ENCODE assay signal across 14 mouse cellular contexts in genomic region chr10:83088318-83088717, GRCm38 (mm10).
DNase-seq lines count a peak whose midpoint lies in the region; ATAC-seq lines count a peak whose summit lies in the region.
"Had no signal": no experiment of that assay in that cellular context is flagged by ENCODE, and none has a peak within 500 bp of the region (broad histone marks: within the 10 kb centered on the region; RNA-seq: fewer than 3 reads in every experiment).

No protein-coding gene starts in this region.

- H3K4me3 ChIP-seq in hindbrain, embryonic 10.5 days = no peak overlapping the region
- H3K4me3 ChIP-seq in hindbrain, embryonic 11.5 days (ENCODE audit: low read depth, low read length) = no peak overlapping the region
- H3K4me3 ChIP-seq in midbrain, embryonic 10.5 days = no peak overlapping the region
- H3K4me3 ChIP-seq in midbrain, embryonic 11.5 days (ENCODE audit: low read depth, low read length) = no peak overlapping the region
- H3K4me3 ChIP-seq in midbrain, embryonic 13.5 days (replicated peaks) = no peak overlapping the region
- H3K4me3 ChIP-seq: gastrocnemius, adult 2 months; myocyte had no signal

- no peak overlapping the region for H3K4me2 ChIP-seq in hindbrain, embryonic 11.5 days (replicated peaks; ENCODE audit: low read depth, low read length)
- no peak overlapping the region for H3K4me2 ChIP-seq in midbrain, embryonic 11.5 days
- H3K4me2 ChIP-seq in midbrain, embryonic 13.5 days (replicated peaks) = no peak overlapping the region

- peak overlapping the region; percentile 72 for H3K27ac ChIP-seq in hindbrain, embryonic 10.5 days
- no peak overlapping the region for H3K27ac ChIP-seq in hindbrain, embryonic 11.5 days (ENCODE audit: low read depth, low read length)
- peak overlapping the region; percentile 74; the same call in 1 of the 2 replicates for H3K27ac ChIP-seq in midbrain, embryonic 10.5 days (replicated peaks)
- H3K27ac ChIP-seq in midbrain, embryonic 11.5 days (ENCODE audit: low read depth, low read length) = no peak overlapping the region
- peak overlapping the region; percentile 37 for H3K27ac ChIP-seq in midbrain, embryonic 13.5 days
- H3K27ac ChIP-seq: gastrocnemius, adult 2 months had no signal

- no peaks in the 10 kb centered on the region for H3K36me3 ChIP-seq in hindbrain, embryonic 10.5 days
- no peaks in the 10 kb centered on the region for H3K36me3 ChIP-seq in hindbrain, embryonic 11.5 days (ENCODE audit: control insufficient read depth, insufficient read depth, low read length)
- no peaks in the 10 kb centered on the region for H3K36me3 ChIP-seq in midbrain, embryonic 10.5 days
- no peaks in the 10 kb centered on the region for H3K36me3 ChIP-seq in midbrain, embryonic 11.5 days (ENCODE audit: control insufficient read depth, insufficient read depth, low read length)
- H3K36me3 ChIP-seq in midbrain, embryonic 13.5 days = no peaks in the 10 kb centered on the region

- no peak for DNase-seq in hindbrain, embryonic 10.5 days (ENCODE audit: low spot score)
- DNase-seq in hindbrain, embryonic 11.5 days (ENCODE audit: low spot score) = no peak
- no peak for DNase-seq in midbrain, embryonic 10.5 days (ENCODE audit: low spot score)
- no peak for DNase-seq in midbrain, embryonic 11.5 days (ENCODE audit: low spot score, missing footprints)
- no peak for DNase-seq in liver
- DNase-seq in ovary, adult 18-20 months (ENCODE audit: low spot score) = no peak
- DNase-seq: cerebellum, adult 11-12 months; gastrocnemius, adult 2 months; left cerebral cortex, postnatal 4 days; thymus, postnatal 4 days had no signal

- no peaks in the 10 kb centered on the region for H3K9me3 ChIP-seq in hindbrain, embryonic 10.5 days
- H3K9me3 ChIP-seq in hindbrain, embryonic 11.5 days (ENCODE audit: control insufficient read depth, low read length) = no peaks in the 10 kb centered on the region
- no peaks in the 10 kb centered on the region for H3K9me3 ChIP-seq in midbrain, embryonic 10.5 days (replicated peaks)
- no peaks in the 10 kb centered on the region for H3K9me3 ChIP-seq in midbrain, embryonic 11.5 days (ENCODE audit: control insufficient read depth, low read length)
- no peaks in the 10 kb centered on the region for H3K9me3 ChIP-seq in midbrain, embryonic 13.5 days

- no peak overlapping the region for H3K9ac ChIP-seq in hindbrain, embryonic 11.5 days (ENCODE audit: low read depth, low read length)
- no peak overlapping the region for H3K9ac ChIP-seq in midbrain, embryonic 11.5 days (ENCODE audit: low read length)
- no peak overlapping the region for H3K9ac ChIP-seq in midbrain, embryonic 13.5 days (replicated peaks)

- H3K27me3 ChIP-seq in hindbrain, embryonic 10.5 days (ENCODE audit: insufficient read depth, poor library complexity, severe bottlenecking) = no peaks in the 10 kb centered on the region
- H3K27me3 ChIP-seq in hindbrain, embryonic 11.5 days (ENCODE audit: control insufficient read depth, insufficient read depth, low read length) = no peaks in the 10 kb centered on the region
- H3K27me3 ChIP-seq in midbrain, embryonic 10.5 days (ENCODE audit: low read depth, poor library complexity, severe bottlenecking) = no peaks in the 10 kb centered on the region
- H3K27me3 ChIP-seq in midbrain, embryonic 11.5 days (ENCODE audit: control insufficient read depth, insufficient read depth, low read length) = no peaks in the 10 kb centered on the region
- H3K27me3 ChIP-seq in midbrain, embryonic 13.5 days = no peaks in the 10 kb centered on the region

- H3K4me1 ChIP-seq in hindbrain, embryonic 10.5 days (replicated peaks) = peaks cover 65% of the 10 kb centered on the region
- peaks cover 4% of the 10 kb centered on the region; the same call in 1 of the 2 replicates for H3K4me1 ChIP-seq in hindbrain, embryonic 11.5 days (replicated peaks; ENCODE audit: control insufficient read depth, insufficient read depth, low read length)
- peaks cover 42% of the 10 kb centered on the region for H3K4me1 ChIP-seq in midbrain, embryonic 10.5 days
- peaks cover 5% of the 10 kb centered on the region; the same call in 1 of the 2 replicates for H3K4me1 ChIP-seq in midbrain, embryonic 11.5 days (ENCODE audit: control insufficient read depth, insufficient read depth, low read length)
- peaks cover 31% of the 10 kb centered on the region for H3K4me1 ChIP-seq in midbrain, embryonic 13.5 days (replicated peaks)

- 74% methylated on average over 7 of the region's 7 CpGs for WGBS in hindbrain, embryonic 10.5 days
- 73% methylated on average over 7 of the region's 7 CpGs for WGBS in hindbrain, embryonic 11.5 days
- WGBS in midbrain, embryonic 10.5 days = 85% methylated on average over 7 of the region's 7 CpGs
- WGBS in midbrain, embryonic 11.5 days = 80% methylated on average over 7 of the region's 7 CpGs
- 76% methylated on average over 7 of the region's 7 CpGs for WGBS in midbrain, embryonic 13.5 days

- no peak for ATAC-seq in hindbrain, embryonic 11.5 days (ENCODE audit: low FRiP score)
- no peak for ATAC-seq in midbrain, embryonic 11.5 days (ENCODE audit: low FRiP score)
- ATAC-seq in midbrain, embryonic 13.5 days = no peak
- ATAC-seq: forebrain, embryonic 14.5 days; intestine, postnatal 0 days had no signal

Comparison
In these comparisons a context has a peak if more than half of its experiments do, and no peak if none do; other contexts are left out.
1. H3K27ac ChIP-seq: peak in hindbrain, embryonic 10.5 days (single experiment), midbrain, embryonic 10.5 days (single experiment) and midbrain, embryonic 13.5 days (single experiment); none in hindbrain, embryonic 11.5 days (single experiment) and midbrain, embryonic 11.5 days (single experiment).